Mouse (Mus musculus): ENCODE measurements around the gene Sema5a. TPM values are rescaled to one million over a fixed set of nuclear protein-coding genes. Genes with fewer than 3 reads are reported as not detected.
A peak's percentile ranks its signal among the peaks of the same experiment; 100 is the strongest.
"Not testable (repeated sequence)": the region's sequence is repeated elsewhere in the genome, so short reads cannot be mapped to it uniquely, and the experiment has no call there.

Gene Sema5a
- polyA plus RNA-seq, 1 experiment from 2014 or later, result 9.2 TPM

DNA sequence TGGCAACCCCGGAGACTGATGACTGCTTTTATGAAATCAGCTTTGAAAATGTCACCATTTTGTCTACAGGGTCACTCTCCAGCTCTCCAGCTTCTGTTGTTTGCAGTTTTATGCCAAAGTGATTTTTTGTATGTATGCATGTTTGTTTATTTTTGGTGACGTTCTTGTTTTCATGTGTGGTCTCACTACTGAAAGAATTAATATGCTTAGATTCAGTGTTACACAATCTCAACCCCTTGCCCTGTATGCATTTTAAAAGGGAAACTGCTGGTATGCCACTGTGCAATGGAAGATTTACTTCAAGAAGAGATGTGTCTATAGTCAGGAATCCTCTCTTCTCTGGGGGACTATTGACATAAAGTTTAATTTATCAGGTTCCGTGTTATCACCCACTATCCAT, 19.2 kb upstream of the Sema5a start:
- no peak overlapping the region for H3K27ac ChIP-seq (ENCODE audit: low read length)
- no peaks in the 10 kb centered on the region for H3K36me3 ChIP-seq (ENCODE audit: insufficient read depth, low read length)
- 57% methylated on average over 3 of the region's 3 CpGs for WGBS
- 0 out of 2 replicates have a peak, but pooled peaks cover 2% of the 10 kb centered on the region for H3K4me1 ChIP-seq (ENCODE audit: insufficient read depth, low read depth, low read length)
- TF ChIP-seq CTCF (IDR thresholded peaks at IDR 0.05) (no peak), EP300 (IDR thresholded peaks at IDR 0.05) (no peak)
- H3K27me3 ChIP-seq (replicated peaks; ENCODE audit: insufficient read depth, low read length), result no peaks in the 10 kb centered on the region
- peak; percentile 32 for DNase-seq (ENCODE audit: low spot score)
- no peaks in the 10 kb centered on the region for H3K9me3 ChIP-seq (ENCODE audit: low read length)
- no peak overlapping the region for H3K4me3 ChIP-seq (ENCODE audit: low read depth, low read length)
- no peak overlapping the region for H3K4me2 ChIP-seq (replicated peaks; ENCODE audit: low read depth, low read length)
- no peak for ATAC-seq
- H3K9ac ChIP-seq (replicated peaks; ENCODE audit: low read depth), result no peak overlapping the region

DNA sequence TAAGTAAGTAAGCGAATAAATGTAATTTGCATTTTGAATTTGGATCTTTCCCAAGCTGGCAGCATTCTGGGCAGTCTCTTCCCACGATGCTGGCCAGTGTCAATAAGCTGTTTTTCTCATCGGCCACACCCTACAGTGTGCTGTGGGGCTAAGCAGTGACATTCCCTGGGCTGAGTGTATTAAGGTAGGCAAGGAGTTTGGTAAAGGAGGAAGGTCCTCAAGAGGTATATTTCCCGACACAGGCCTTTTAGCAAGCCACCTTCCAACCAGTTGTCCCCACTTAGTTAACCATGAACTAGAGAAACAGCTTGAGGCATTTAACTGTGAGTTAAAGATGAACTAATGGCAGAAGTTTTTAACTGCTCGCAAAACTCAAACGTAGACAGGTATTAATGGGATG, 18.2 kb upstream of the Sema5a start:
- 73% methylated on average over 6 of the region's 6 CpGs for WGBS
- Histone ChIP-seq H3K36me3 (ENCODE audit: insufficient read depth, low read length) (no peaks in the 10 kb centered on the region), H3K9me3 (ENCODE audit: low read length) (no peaks in the 10 kb centered on the region), H3K4me3 (ENCODE audit: low read depth, low read length) (no peak overlapping the region), H3K27ac (ENCODE audit: low read length) (no peak overlapping the region), H3K27me3 (replicated peaks; ENCODE audit: insufficient read depth, low read length) (no peaks in the 10 kb centered on the region), H3K4me2 (replicated peaks; ENCODE audit: low read depth, low read length) (no peak overlapping the region), H3K9ac (replicated peaks; ENCODE audit: low read depth) (no peak overlapping the region), H3K4me1 (ENCODE audit: insufficient read depth, low read depth, low read length) (0 out of 2 replicates have a peak, but pooled peaks cover 2% of the 10 kb centered on the region)
- ATAC-seq (no peak), DNase-seq (ENCODE audit: low spot score) (no peak)
- TF ChIP-seq EP300 (IDR thresholded peaks at IDR 0.05) (no peak), CTCF (IDR thresholded peaks at IDR 0.05) (no peak)

DNA sequence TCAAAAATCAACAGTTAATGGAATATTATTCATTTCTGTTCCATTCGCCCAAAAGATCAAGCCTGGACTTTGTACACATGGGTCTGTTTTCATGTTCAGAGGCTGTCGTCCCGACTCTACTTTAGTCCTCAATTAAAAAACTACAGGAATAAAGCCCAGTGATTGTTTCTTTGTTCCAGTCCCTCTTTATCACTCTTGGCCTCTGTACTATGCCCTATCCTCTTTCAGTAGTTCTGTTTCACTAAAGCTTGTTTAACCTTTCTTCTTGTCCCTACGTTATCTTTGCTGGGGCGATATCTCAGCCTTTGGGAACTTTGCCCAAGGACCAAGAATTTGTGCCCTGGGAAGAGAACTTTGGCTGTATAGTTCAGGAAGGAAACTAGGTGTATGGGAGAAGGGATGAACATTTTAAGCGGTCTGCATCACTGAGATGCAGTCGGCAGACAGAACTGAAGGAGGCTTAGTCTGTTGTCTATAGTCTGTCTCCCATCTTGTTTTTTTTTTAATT, 17.7 kb upstream of the Sema5a start:
- H3K27me3 ChIP-seq (replicated peaks; ENCODE audit: insufficient read depth, low read length), result no peaks in the 10 kb centered on the region
- no peak for DNase-seq (ENCODE audit: low spot score)

DNA sequence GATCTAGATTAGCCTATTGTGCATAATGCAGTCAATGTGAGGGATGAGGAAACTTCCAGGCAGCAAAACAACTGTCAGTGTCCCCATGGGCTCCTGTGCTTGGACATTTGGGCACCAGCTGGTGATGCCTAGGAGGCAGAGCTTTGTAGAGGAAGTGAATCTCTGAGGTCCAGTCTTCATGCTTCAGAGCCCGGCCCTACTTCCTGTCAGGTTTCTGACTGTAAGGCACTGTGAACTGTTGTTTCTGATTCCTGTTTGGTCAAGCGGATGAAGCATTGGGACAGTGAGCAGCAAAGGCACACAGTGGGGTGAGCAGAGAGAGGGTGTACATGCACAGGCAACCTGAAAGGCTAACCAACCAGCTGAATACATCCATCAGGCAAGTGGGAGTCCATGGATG, 14.5 kb upstream of the Sema5a start:
- WGBS, result 86% methylated on average over 2 of the region's 2 CpGs
- H3K27ac ChIP-seq (ENCODE audit: low read length), result no peak overlapping the region
- H3K36me3 ChIP-seq (ENCODE audit: insufficient read depth, low read length), result no peaks in the 10 kb centered on the region
- H3K4me3 ChIP-seq (ENCODE audit: low read depth, low read length), result no peak overlapping the region
- no peak overlapping the region for H3K4me2 ChIP-seq (replicated peaks; ENCODE audit: low read depth, low read length)
- TF ChIP-seq CTCF (IDR thresholded peaks at IDR 0.05) (no peak), EP300 (IDR thresholded peaks at IDR 0.05) (no peak)
- no peaks in the 10 kb centered on the region for H3K9me3 ChIP-seq (ENCODE audit: low read length)
- DNase-seq (ENCODE audit: low spot score) (no peak), ATAC-seq (no peak)
- no peaks in the 10 kb centered on the region for H3K27me3 ChIP-seq (replicated peaks; ENCODE audit: insufficient read depth, low read length)
- H3K4me1 ChIP-seq (ENCODE audit: insufficient read depth, low read depth, low read length), result no peaks in the 10 kb centered on the region
- no peak overlapping the region for H3K9ac ChIP-seq (replicated peaks; ENCODE audit: low read depth)

More for the DNA sequence above, 17.7 kb upstream of the Sema5a start:
- Histone ChIP-seq H3K4me2 (replicated peaks; ENCODE audit: low read depth, low read length) (no peak overlapping the region), H3K4me3 (ENCODE audit: low read depth, low read length) (no peak overlapping the region), H3K4me1 (ENCODE audit: insufficient read depth, low read depth, low read length) (0 out of 2 replicates have a peak, but pooled peaks cover 2% of the 10 kb centered on the region), H3K27ac (ENCODE audit: low read length) (no peak overlapping the region), H3K36me3 (ENCODE audit: insufficient read depth, low read length) (no peaks in the 10 kb centered on the region), H3K9me3 (ENCODE audit: low read length) (no peaks in the 10 kb centered on the region), H3K9ac (replicated peaks; ENCODE audit: low read depth) (no peak overlapping the region)
- TF ChIP-seq CTCF (IDR thresholded peaks at IDR 0.05), result no peak
- TF ChIP-seq EP300 (IDR thresholded peaks at IDR 0.05), result no peak
- WGBS, result 90% methylated on average over 7 of the region's 7 CpGs
- ATAC-seq, result no peak

DNA sequence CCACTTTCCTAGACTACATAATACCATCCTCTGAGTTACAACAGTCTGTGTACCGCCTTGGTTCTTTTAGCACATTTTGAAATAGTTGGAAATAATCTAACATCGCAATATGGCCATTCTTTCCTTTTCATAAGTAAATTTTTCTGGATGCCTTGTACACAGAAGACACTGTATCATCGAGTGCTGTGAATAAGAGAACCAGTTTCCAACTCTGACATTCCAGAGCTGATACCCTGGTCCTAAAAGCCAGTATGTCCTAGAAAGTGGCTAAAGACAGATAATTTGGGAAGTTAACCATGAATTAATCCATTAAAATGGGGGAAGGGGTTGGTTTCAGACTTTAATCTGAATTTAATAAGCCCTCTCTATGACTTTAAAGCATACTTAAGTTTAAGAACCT, 12.4 kb upstream of the Sema5a start:
- Histone ChIP-seq H3K9ac (replicated peaks; ENCODE audit: low read depth) (no peak overlapping the region), H3K4me1 (ENCODE audit: insufficient read depth, low read depth, low read length) (no peaks in the 10 kb centered on the region)

DNA sequence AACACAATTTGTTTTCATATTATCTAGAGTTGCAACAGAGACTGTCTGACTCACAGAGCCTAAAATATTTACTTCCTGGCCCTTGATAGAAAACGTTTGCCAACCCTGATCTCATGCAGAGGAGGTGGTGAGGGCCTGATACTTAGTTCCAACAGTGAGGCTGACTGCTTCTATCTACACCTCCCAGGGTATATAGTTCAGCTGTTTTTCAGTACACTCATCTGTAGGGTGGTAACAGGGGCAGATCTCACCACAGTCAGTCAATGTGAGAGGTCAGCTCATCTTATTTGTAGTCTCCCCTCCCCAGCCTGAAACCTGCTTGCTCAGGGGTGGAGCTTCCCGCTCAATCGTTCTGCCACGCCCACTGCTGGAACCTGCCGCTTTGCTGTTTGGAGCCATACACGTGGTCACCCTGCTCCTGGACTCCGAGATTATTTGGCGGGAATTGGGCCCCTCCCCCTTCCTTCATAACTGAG, 11.9 kb upstream of the Sema5a start:
- H3K36me3 ChIP-seq (ENCODE audit: insufficient read depth, low read length); H3K4me1 ChIP-seq (ENCODE audit: insufficient read depth, low read depth, low read length); H3K4me2 ChIP-seq (replicated peaks; ENCODE audit: low read depth, low read length); H3K4me3 ChIP-seq (ENCODE audit: low read depth, low read length); H3K9ac ChIP-seq (replicated peaks; ENCODE audit: low read depth); H3K27me3 ChIP-seq (replicated peaks; ENCODE audit: insufficient read depth, low read length); H3K9me3 ChIP-seq (ENCODE audit: low read length); H3K27ac ChIP-seq (ENCODE audit: low read length): not testable (repeated sequence)
- DNase-seq (ENCODE audit: low spot score) (peak; percentile 88), ATAC-seq (peak; percentile 88)
- WGBS, result 6% methylated on average over 8 of the region's 8 CpGs

More for the DNA sequence above, 12.4 kb upstream of the Sema5a start:
- Histone ChIP-seq H3K36me3 (ENCODE audit: insufficient read depth, low read length) (no peaks in the 10 kb centered on the region), H3K27me3 (replicated peaks; ENCODE audit: insufficient read depth, low read length) (no peaks in the 10 kb centered on the region), H3K27ac (ENCODE audit: low read length) (peak overlapping the region; percentile 52; the same call in 1 of the 2 replicates), H3K4me2 (replicated peaks; ENCODE audit: low read depth, low read length) (no peak overlapping the region), H3K4me3 (ENCODE audit: low read depth, low read length) (no peak overlapping the region), H3K9me3 (ENCODE audit: low read length) (no peaks in the 10 kb centered on the region)
- ATAC-seq (peak; percentile 43; the same call in 1 of the 2 replicates), DNase-seq (ENCODE audit: low spot score) (no peak)
- 67% methylated on average over 3 of the region's 3 CpGs for WGBS
- no peak for TF ChIP-seq EP300 (IDR thresholded peaks at IDR 0.05)
- TF ChIP-seq CTCF (IDR thresholded peaks at IDR 0.05), result no peak

DNA sequence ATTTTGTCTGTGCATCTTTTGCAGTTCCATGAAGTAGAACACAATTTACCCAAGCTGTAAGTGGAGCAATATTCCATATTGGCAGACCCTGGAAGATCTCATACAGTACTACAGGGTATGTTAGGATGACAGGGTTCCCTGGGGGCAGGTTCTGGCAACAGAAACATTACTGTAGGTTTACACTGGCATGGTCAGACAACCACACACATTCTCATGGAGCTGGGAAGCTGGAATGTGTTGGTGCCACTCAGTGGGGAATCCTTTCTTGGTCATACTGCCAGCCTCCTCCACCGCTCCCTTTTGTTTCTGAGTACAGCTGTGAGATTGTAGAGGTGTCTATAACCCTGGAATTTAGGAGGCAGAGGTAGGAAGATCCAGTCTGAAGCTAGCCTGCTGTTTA, 11.2 kb upstream of the Sema5a start:
- WGBS, result 84% methylated on average over 1 of the region's 1 CpGs
- H3K4me1 ChIP-seq (ENCODE audit: insufficient read depth, low read depth, low read length), result no peaks in the 10 kb centered on the region
- H3K9ac ChIP-seq (replicated peaks; ENCODE audit: low read depth), result no peak overlapping the region
- no peaks in the 10 kb centered on the region for H3K36me3 ChIP-seq (ENCODE audit: insufficient read depth, low read length)
- ATAC-seq (no peak), DNase-seq (ENCODE audit: low spot score) (no peak)
- no peaks in the 10 kb centered on the region for H3K9me3 ChIP-seq (ENCODE audit: low read length)
- H3K27me3 ChIP-seq (replicated peaks; ENCODE audit: insufficient read depth, low read length), result no peaks in the 10 kb centered on the region
- no peak overlapping the region for H3K4me2 ChIP-seq (replicated peaks; ENCODE audit: low read depth, low read length)
- no peak overlapping the region for H3K4me3 ChIP-seq (ENCODE audit: low read depth, low read length)
- H3K27ac ChIP-seq (ENCODE audit: low read length), result no peak overlapping the region
- TF ChIP-seq CTCF (IDR thresholded peaks at IDR 0.05), result no peak
